Mouse (Mus musculus) hindbrain, embryonic 14.5 days (tissue): ENCODE measurements at regions not wholly inside any gene's neighbourhood (a gene's known extent, or its start where the extent isn't known, plus 50 kb on each side); places are given as distances from the start of the nearest gene placed in this dataset.

Source experiments
- ATAC-seq: fragments of 200-750 bp; cut with Nextera tagmentation; 2 replicates; pipeline ENCODE4 v1.8.0; 2017; ENCODE audit warnings: moderate number of reproducible peaks, mild to moderate bottlenecking, moderate TSS enrichment, moderate library complexity; ENCODE audit not compliant: low FRiP score
- DNase-seq: peaks from one replicate; pipeline ENCODE4 v3.0.0-alpha.2; 2015; ENCODE audit warnings: low spot score
- H3K27ac ChIP-seq: fragments of 300-500 bp; sonication (generic); 2 replicates; pipeline ENCODE4 v1.5.1; 2014; ENCODE audit warnings: mild to moderate bottlenecking, moderate library complexity
- H3K27me3 ChIP-seq: fragments of 300-500 bp; sonication (generic); 2 replicates; pipeline ENCODE4 v1.6.1; 2014; ENCODE audit warnings: mild to moderate bottlenecking, low read length, mixed read lengths; ENCODE audit not compliant: control insufficient read depth, insufficient read depth
- H3K36me3 ChIP-seq: fragments of 300-500 bp; sonication (generic); replicated peaks from 2 replicates; pipeline ENCODE4 v1.6.1; 2014; ENCODE audit not compliant: control insufficient read depth, insufficient read depth
- H3K4me1 ChIP-seq: fragments of 300-500 bp; sonication (generic); replicated peaks from 2 replicates; pipeline ENCODE4 v1.6.1; 2014; ENCODE audit warnings: antibody characterized with exemption, low read length, mixed read lengths; ENCODE audit not compliant: control insufficient read depth, insufficient read depth
- H3K4me2 ChIP-seq: fragments of 300-500 bp; sonication (generic); replicated peaks from 2 replicates; pipeline ENCODE4 v1.6.1; 2014; ENCODE audit warnings: mild to moderate bottlenecking, moderate library complexity
- H3K4me3 ChIP-seq: fragments of 300-500 bp; sonication (generic); replicated peaks from 2 replicates; pipeline ENCODE4 v1.5.1; 2014; ENCODE audit warnings: mild to moderate bottlenecking, low read length
- H3K9ac ChIP-seq: fragments of 300-500 bp; sonication (generic); 2 replicates; pipeline ENCODE4 v1.6.1; 2014
- H3K9me3 ChIP-seq: fragments of 300-500 bp; sonication (generic); 2 replicates; pipeline ENCODE4 v1.6.1; 2016; ENCODE audit warnings: low read length; ENCODE audit not compliant: control insufficient read depth
- WGBS: fragments of 180-500 bp; shearing (Covaris S2); extraction: QIAGEN DNeasy Blood & Tissue Kit; methylation state at CpG from one replicate; pipeline ENCODE4 v1.1.7; 2014; 5-methylcytosine and 5-hydroxymethylcytosine counted together

DNA sequence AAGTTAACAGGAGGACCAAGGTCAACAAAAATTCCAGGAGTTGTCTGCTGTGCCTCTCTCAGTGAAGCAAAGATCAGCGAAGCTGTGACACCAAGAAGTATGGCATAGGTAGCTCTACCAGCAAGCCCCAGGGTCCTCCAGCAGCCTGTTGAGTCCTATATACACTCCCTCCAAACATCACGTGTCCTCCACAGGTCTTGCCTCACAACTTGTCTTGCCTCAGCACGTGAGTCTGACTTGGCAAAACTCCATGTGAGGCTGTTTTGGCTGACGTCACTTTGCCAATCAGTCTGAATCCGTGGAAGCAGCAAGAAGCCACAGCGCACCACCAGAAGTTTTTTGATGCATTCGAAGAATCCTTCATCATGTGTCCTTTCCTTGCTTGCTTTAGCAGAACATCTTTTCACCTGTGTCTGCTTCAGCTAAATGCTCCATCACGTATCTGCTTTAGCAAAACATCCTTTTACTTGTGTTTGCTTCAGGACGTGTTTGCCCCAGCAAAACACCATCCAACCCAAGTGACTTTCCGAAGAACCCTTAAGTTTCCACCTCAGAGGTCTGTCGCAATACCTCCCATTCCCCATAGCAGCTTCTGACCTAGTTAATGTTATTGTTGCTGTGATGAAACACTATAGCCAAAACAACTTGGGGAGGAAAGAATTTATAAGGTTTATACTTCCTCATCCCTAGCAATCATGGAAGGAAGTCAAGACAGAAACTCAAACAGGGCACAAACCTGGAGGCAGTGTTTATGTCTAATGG, 101.0 kb upstream of the Apob start:
- Histone ChIP-seq H3K27me3 (no peaks in the 10 kb centered on the region), H3K4me1 (no peaks in the 10 kb centered on the region), H3K9ac (no peak overlapping the region), H3K4me3 (no peak overlapping the region), H3K36me3 (no peaks in the 10 kb centered on the region), H3K4me2 (no peak overlapping the region), H3K27ac (no peak overlapping the region), H3K9me3 (no peaks in the 10 kb centered on the region)
- ATAC-seq (no peak), DNase-seq (no peak)
- 91% methylated on average over 11 of the region's 11 CpGs for WGBS

DNA sequence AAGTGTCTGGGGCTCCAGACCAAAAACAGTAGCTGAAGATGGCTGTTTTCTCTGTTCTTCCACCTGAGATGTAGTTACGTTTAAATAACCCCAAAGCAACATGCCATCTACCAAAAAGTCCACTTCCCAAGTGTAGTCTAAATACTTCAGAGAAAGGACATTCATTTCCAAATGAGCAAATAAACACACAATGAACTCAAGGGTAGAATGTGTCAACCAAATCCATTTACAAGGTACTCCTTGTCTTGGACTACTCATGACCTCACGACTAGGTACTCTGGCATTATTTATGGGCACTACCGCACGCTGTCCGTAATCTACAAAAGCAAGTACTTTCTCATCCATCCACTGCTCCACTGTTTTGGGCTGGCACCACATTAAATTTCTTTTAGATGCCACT, 98.7 kb upstream of the Apob start:
- no peak overlapping the region for H3K9ac ChIP-seq
- no peak for ATAC-seq
- H3K27me3 ChIP-seq = no peaks in the 10 kb centered on the region

DNA sequence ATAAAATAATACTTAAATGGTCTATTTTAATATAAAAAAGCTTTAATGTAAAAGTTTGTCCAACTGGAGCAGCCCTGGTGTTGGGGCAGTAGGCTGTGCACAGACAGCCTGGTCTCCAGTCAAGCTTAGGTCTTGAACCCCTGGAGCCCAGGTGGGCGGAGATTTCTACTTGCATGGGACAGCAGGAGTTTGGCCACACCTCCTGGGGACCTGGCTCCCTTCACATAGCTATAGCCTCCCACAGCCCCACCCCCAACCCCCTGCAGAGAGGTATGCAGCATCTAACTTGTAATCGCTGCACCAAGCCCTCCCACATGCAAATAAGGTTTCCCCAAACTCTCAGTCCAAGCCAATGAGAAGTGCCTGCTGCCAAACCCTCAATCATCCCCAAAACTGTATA, 81.3 kb upstream of the Apob start:
- ATAC-seq = no peak

More for the DNA sequence above, 98.7 kb upstream of the Apob start:
- Histone ChIP-seq H3K4me3 (no peak overlapping the region), H3K4me1 (no peaks in the 10 kb centered on the region), H3K4me2 (no peak overlapping the region), H3K27ac (no peak overlapping the region), H3K9me3 (no peaks in the 10 kb centered on the region), H3K36me3 (no peaks in the 10 kb centered on the region)
- DNase-seq = no peak
- WGBS = 95% methylated on average over 5 of the region's 5 CpGs

DNA sequence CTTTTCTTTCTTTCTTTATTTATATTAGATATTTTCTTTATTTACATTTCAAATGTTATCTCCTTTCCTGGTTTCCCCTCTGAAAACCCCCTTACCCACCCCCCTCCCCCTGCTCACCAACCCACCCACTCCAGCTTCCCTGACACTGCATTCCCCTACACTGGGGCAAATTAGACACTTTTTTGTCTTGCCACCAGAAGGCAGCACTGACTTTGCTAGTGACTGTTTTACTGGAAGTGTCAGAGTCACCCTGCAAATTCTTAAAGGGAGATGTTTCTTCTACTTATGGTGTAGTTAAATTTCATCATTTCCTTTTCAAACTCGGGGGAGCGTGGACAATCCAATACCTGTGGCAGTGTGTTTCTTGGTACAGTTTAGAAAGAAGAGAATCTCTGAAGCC, 72.1 kb upstream of the Apob start:
- 88% methylated on average over 2 of the region's 2 CpGs for WGBS
- H3K9ac ChIP-seq = no peak overlapping the region
- H3K27ac ChIP-seq = no peak overlapping the region
- H3K4me3 ChIP-seq = no peak overlapping the region
- no peaks in the 10 kb centered on the region for H3K27me3 ChIP-seq
- no peak for DNase-seq
- ATAC-seq = no peak
- no peak overlapping the region for H3K4me2 ChIP-seq
- H3K36me3 ChIP-seq = no peaks in the 10 kb centered on the region
- H3K4me1 ChIP-seq = no peaks in the 10 kb centered on the region
- no peaks in the 10 kb centered on the region for H3K9me3 ChIP-seq

More for the DNA sequence above, 81.3 kb upstream of the Apob start:
- no peak for DNase-seq
- H3K4me2 ChIP-seq = no peak overlapping the region
- no peaks in the 10 kb centered on the region for H3K4me1 ChIP-seq
- no peak overlapping the region for H3K4me3 ChIP-seq
- no peak overlapping the region for H3K27ac ChIP-seq
- H3K27me3 ChIP-seq = no peaks in the 10 kb centered on the region
- no peak overlapping the region for H3K9ac ChIP-seq
- no peaks in the 10 kb centered on the region for H3K9me3 ChIP-seq
- WGBS = 46% methylated on average over 2 of the region's 2 CpGs
- no peaks in the 10 kb centered on the region for H3K36me3 ChIP-seq

DNA sequence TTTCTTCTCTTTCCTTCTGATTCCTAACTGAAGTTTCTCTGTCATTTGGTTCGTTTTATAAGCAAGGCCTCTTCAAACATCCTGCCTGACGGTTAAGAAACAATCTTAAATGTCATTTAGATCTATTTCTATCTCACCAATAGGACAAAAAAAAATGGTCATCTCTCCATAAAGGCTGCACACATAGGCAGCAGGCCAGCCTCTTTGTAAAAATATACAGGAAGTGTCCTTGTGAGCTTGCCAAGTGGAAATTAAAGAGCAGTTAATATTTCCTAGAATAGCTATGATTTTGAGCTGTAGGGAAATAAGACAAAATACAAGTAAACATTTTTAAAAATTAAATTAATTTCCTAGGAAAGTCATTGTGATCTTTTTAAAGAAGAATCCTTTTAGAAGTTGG, 70.6 kb upstream of the Apob start:
- DNase-seq (no peak), ATAC-seq (no peak)
- H3K27me3 ChIP-seq = no peaks in the 10 kb centered on the region
- no peak overlapping the region for H3K9ac ChIP-seq
- 76% methylated on average over 2 of the region's 2 CpGs for WGBS
- H3K4me3 ChIP-seq = no peak overlapping the region
- H3K27ac ChIP-seq = no peak overlapping the region
- H3K4me2 ChIP-seq = no peak overlapping the region
- H3K9me3 ChIP-seq = no peaks in the 10 kb centered on the region
- no peaks in the 10 kb centered on the region for H3K4me1 ChIP-seq
- H3K36me3 ChIP-seq = no peaks in the 10 kb centered on the region

DNA sequence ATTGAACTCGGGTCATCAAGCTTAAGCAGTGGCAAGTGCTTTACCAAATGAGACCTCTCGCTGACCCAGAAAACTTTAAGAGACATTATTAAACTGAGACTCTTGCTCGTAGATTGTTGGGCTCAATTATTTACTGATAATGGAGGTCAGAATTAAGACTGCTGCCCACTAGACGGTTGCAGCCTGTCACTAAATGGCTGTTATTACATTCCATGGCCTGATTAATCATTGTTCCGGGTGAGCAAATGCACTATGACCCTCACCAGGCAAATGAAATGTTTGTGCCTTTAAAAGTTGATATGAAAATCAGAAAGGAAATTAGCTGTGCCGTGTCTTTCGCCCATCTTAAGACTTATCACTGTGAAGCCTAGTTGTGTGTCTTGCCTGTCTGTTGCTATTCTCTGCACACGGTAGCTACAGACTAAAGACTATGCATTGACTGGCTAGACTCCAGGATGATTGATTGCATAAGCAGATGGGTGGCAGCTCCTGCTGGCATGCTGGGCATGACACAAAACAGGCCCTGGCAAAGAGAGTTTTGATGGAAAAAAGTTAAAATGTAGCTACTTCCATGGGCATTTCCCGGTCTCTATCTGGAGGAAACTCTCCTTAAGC, 67.6 kb upstream of the Apob start:
- no peaks in the 10 kb centered on the region for H3K27me3 ChIP-seq
- H3K4me2 ChIP-seq = no peak overlapping the region
- WGBS = 58% methylated on average over 9 of the region's 9 CpGs
- H3K36me3 ChIP-seq = no peaks in the 10 kb centered on the region
- no peaks in the 10 kb centered on the region for H3K9me3 ChIP-seq
- no peak overlapping the region for H3K9ac ChIP-seq
- no peak for ATAC-seq
- DNase-seq = no peak
- H3K4me1 ChIP-seq = no peaks in the 10 kb centered on the region
- H3K4me3 ChIP-seq = no peak overlapping the region
- no peak overlapping the region for H3K27ac ChIP-seq

DNA sequence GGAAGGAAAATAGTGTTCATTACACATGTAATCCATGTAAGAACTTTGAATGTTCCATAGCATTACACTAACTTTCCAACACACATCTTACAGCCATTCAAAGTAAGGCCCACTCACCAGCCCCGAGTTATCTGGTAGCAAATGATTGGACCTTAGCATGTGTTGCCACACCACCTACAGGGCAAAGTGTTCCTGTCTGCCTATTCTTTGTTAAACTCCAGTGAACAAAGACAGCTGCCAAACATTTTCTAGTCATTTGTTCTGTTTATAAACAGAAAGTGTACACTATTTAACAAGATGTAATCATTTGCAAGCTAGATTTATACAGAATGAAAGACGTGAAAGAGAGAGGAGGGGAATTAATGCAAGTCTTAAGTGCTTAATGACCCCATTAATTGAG, 66.9 kb upstream of the Apob start:
- Histone ChIP-seq H3K27ac (no peak overlapping the region), H3K27me3 (no peaks in the 10 kb centered on the region), H3K9me3 (no peaks in the 10 kb centered on the region), H3K9ac (no peak overlapping the region), H3K4me3 (no peak overlapping the region), H3K36me3 (no peaks in the 10 kb centered on the region), H3K4me2 (no peak overlapping the region), H3K4me1 (no peaks in the 10 kb centered on the region)
- WGBS = 50% methylated on average over 2 of the region's 2 CpGs
- no peak for DNase-seq
- no peak for ATAC-seq

DNA sequence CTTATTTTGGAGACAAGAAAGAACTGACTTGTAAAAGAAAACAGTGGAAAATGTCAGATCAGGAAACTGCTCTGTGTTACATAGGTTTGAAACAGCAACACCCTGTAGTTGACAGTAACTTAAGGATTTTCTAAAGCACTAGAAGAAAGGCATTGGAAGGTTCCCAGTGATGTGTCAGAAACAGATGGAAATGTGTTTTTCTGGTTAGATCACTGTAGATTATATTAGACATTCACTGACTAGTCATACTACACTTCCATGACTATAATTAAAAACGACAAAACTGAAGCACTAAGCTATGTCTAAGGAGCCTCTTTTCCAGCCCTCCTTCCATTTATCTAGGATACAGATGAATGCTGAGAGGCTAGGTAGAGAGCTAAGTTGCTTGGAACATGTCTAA, 59.1 kb upstream of the Apob start:
- DNase-seq = no peak
- H3K4me1 ChIP-seq = no peaks in the 10 kb centered on the region
- 83% methylated on average over 1 of the region's 1 CpGs for WGBS

DNA sequence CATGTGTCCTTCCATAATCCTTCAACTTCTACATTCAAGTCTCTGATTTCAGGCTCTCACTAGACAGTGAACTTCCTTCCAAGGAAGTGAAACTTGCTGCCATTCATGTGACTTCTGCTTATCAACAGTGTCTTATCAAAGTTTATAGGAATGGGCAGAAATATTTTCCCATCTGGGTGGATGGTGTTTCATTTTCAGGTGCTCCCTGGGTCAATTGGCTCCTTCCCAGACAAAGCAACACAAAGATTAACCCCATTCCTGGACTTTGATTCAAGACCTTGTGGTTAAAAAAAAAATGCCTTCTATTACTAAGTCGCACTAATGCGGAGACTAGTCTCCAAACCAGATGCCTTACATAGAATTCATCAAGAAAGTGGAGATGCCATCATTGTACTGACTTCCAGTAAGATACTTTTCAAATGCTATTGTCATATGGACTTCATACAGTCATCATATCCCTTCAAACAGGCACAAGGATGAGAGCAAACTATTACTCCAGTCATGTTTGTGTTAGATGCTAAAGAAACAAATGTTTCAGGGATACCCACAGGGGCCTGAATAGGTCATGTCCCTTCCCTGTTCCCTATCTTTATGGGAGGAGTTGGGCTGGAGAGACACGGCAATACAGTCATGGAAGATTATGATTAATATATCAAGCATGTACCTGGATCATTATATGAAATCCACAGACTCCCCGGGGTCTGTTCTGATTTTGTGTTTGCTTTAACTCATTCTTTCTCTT, 58.3 kb upstream of the Apob start:
- no peak overlapping the region for H3K4me2 ChIP-seq
- DNase-seq (no peak), ATAC-seq (no peak)
- H3K9me3 ChIP-seq = no peaks in the 10 kb centered on the region
- no peak overlapping the region for H3K9ac ChIP-seq
- no peak overlapping the region for H3K27ac ChIP-seq
- H3K27me3 ChIP-seq = no peaks in the 10 kb centered on the region
- 90% methylated on average over 4 of the region's 4 CpGs for WGBS
- H3K36me3 ChIP-seq = no peaks in the 10 kb centered on the region
- H3K4me1 ChIP-seq = no peaks in the 10 kb centered on the region
- no peak overlapping the region for H3K4me3 ChIP-seq

More for the DNA sequence above, 59.1 kb upstream of the Apob start:
- Histone ChIP-seq H3K9me3 (no peaks in the 10 kb centered on the region), H3K9ac (no peak overlapping the region), H3K4me3 (no peak overlapping the region), H3K4me2 (no peak overlapping the region), H3K27me3 (no peaks in the 10 kb centered on the region), H3K27ac (no peak overlapping the region), H3K36me3 (no peaks in the 10 kb centered on the region)
- no peak for ATAC-seq
